Mouse (Mus musculus): ENCODE data around the gene Ppil4. TPM values are rescaled to one million over a fixed set of nuclear protein-coding genes. Genes with fewer than 3 reads are reported as not detected.

Gene Ppil4
- polyA plus RNA-seq, 2 experiments, result 9.4 to 20.7 TPM

- no peak overlapping the region for H3K27ac ChIP-seq
- H3K9ac ChIP-seq (replicated peaks), result no peak overlapping the region
- WGBS (ENCODE audit: insufficient replicate concordance), result 81% methylated on average over 8 of the region's 8 CpGs
- no peaks in the 10 kb centered on the region for H3K36me3 ChIP-seq (replicated peaks; ENCODE audit: control insufficient read depth, insufficient read depth, low read depth)
- ATAC-seq (ENCODE audit: insufficient read depth) (no peak), DNase-seq (ENCODE audit: low read depth in 3 of 3, low spot score in 3 of 3) (no peak)
- no peak overlapping the region for H3K4me3 ChIP-seq (ENCODE audit: insufficient read depth in 1 of 2, low read depth in 2 of 2, low read length in 2 of 2)
- peaks cover 0 to 2% of the 10 kb centered on the region in 2 experiments; a peak in 1 of 4 replicates for H3K4me1 ChIP-seq (replicated peaks; ENCODE audit: control insufficient read depth in 2 of 2, insufficient read depth in 2 of 2, low read length in 1 of 2)
- H3K4me2 ChIP-seq (ENCODE audit: low read depth), result no peak overlapping the region
- no peaks in the 10 kb centered on the region for H3K27me3 ChIP-seq (ENCODE audit: control insufficient read depth, insufficient read depth, low read length)
- H3K9me3 ChIP-seq (ENCODE audit: control insufficient read depth, low read length), result no peaks in the 10 kb centered on the region
- TF ChIP-seq EP300 (IDR thresholded peaks at IDR 0.05; ENCODE audit: low read depth), result no peak
- TF ChIP-seq CTCF (IDR thresholded peaks at IDR 0.05; ENCODE audit: low read depth), result no peak
Measured at GRCm38 (mm10) chr10:7838036-7838435, 45.3 kb downstream of the Ppil4 start.

GRCm38 (mm10) chr10:7838874-7839421, 46.3 kb downstream of the Ppil4 start:
- H3K27me3 ChIP-seq (ENCODE audit: control insufficient read depth, insufficient read depth, low read length), result no peaks in the 10 kb centered on the region
- H3K4me1 ChIP-seq (replicated peaks; ENCODE audit: control insufficient read depth in 2 of 2, insufficient read depth in 2 of 2, low read length in 1 of 2), result peaks cover 0 to 2% of the 10 kb centered on the region in 2 experiments; a peak in 1 of 4 replicates
- TF ChIP-seq EP300 (IDR thresholded peaks at IDR 0.05; ENCODE audit: low read depth), result no peak
- no peak for TF ChIP-seq CTCF (IDR thresholded peaks at IDR 0.05; ENCODE audit: low read depth)
- H3K36me3 ChIP-seq (replicated peaks; ENCODE audit: control insufficient read depth, insufficient read depth, low read depth), result no peaks in the 10 kb centered on the region
- H3K27ac ChIP-seq, result no peak overlapping the region
- no peak for ATAC-seq (ENCODE audit: insufficient read depth)
- no peak overlapping the region for H3K4me2 ChIP-seq (ENCODE audit: low read depth)
- 64% methylated on average over 5 of the region's 5 CpGs for WGBS (ENCODE audit: insufficient replicate concordance)
- H3K9ac ChIP-seq (replicated peaks), result no peak overlapping the region
- no peaks in the 10 kb centered on the region for H3K9me3 ChIP-seq (ENCODE audit: control insufficient read depth, low read length)
- H3K4me3 ChIP-seq (ENCODE audit: insufficient read depth in 1 of 2, low read depth in 2 of 2, low read length in 2 of 2), result no peak overlapping the region
- no peak for DNase-seq (ENCODE audit: low read depth in 3 of 3, low spot score in 3 of 3)

- Histone ChIP-seq H3K27me3 (ENCODE audit: control insufficient read depth, insufficient read depth, low read length) (no peaks in the 10 kb centered on the region), H3K4me1 (replicated peaks; ENCODE audit: control insufficient read depth in 2 of 2, insufficient read depth in 2 of 2, low read length in 1 of 2) (peaks cover 0 to 2% of the 10 kb centered on the region in 2 experiments; a peak in 1 of 4 replicates), H3K4me3 (ENCODE audit: insufficient read depth in 1 of 2, low read depth in 2 of 2, low read length in 2 of 2) (no peak overlapping the region), H3K27ac (no peak overlapping the region), H3K36me3 (replicated peaks; ENCODE audit: control insufficient read depth, insufficient read depth, low read depth) (no peaks in the 10 kb centered on the region), H3K4me2 (ENCODE audit: low read depth) (no peak overlapping the region), H3K9me3 (ENCODE audit: control insufficient read depth, low read length) (no peaks in the 10 kb centered on the region), H3K9ac (replicated peaks) (no peak overlapping the region)
- ATAC-seq (ENCODE audit: insufficient read depth) (no peak), DNase-seq (ENCODE audit: low read depth in 3 of 3, low spot score in 3 of 3) (no peak)
- WGBS (ENCODE audit: insufficient replicate concordance), result 51% methylated on average over 22 of the region's 22 CpGs
- TF ChIP-seq EP300 (IDR thresholded peaks at IDR 0.05; ENCODE audit: low read depth) (no peak), CTCF (IDR thresholded peaks at IDR 0.05; ENCODE audit: low read depth) (no peak)
Measured at GRCm38 (mm10) chr10:7839551-7840352, 47.1 kb downstream of the Ppil4 start.

- WGBS (ENCODE audit: insufficient replicate concordance), result 53% methylated on average over 2 of the region's 2 CpGs
- no peak for TF ChIP-seq EP300 (IDR thresholded peaks at IDR 0.05; ENCODE audit: low read depth)
- TF ChIP-seq CTCF (IDR thresholded peaks at IDR 0.05; ENCODE audit: low read depth), result no peak
Measured at GRCm38 (mm10) chr10:7840353-7840733, 47.7 kb downstream of the Ppil4 start.

GRCm38 (mm10) chr10:7840785-7841184, 48.1 kb downstream of the Ppil4 start:
- TF ChIP-seq EP300 (IDR thresholded peaks at IDR 0.05; ENCODE audit: low read depth) (no peak), CTCF (IDR thresholded peaks at IDR 0.05; ENCODE audit: low read depth) (no peak)
- Histone ChIP-seq H3K9ac (replicated peaks) (no peak overlapping the region), H3K4me1 (replicated peaks; ENCODE audit: control insufficient read depth in 2 of 2, insufficient read depth in 2 of 2, low read length in 1 of 2) (peaks cover 0 to 2% of the 10 kb centered on the region in 2 experiments; a peak in 1 of 4 replicates), H3K27ac (no peak overlapping the region), H3K9me3 (ENCODE audit: control insufficient read depth, low read length) (no peaks in the 10 kb centered on the region), H3K27me3 (ENCODE audit: control insufficient read depth, insufficient read depth, low read length) (no peaks in the 10 kb centered on the region), H3K36me3 (replicated peaks; ENCODE audit: control insufficient read depth, insufficient read depth, low read depth) (no peaks in the 10 kb centered on the region), H3K4me2 (ENCODE audit: low read depth) (no peak overlapping the region), H3K4me3 (ENCODE audit: insufficient read depth in 1 of 2, low read depth in 2 of 2, low read length in 2 of 2) (no peak overlapping the region)
- no peak for DNase-seq (ENCODE audit: low read depth in 3 of 3, low spot score in 3 of 3)
- WGBS (ENCODE audit: insufficient replicate concordance), result 48% methylated on average over 3 of the region's 3 CpGs
- ATAC-seq (ENCODE audit: insufficient read depth), result no peak

More at GRCm38 (mm10) chr10:7840353-7840733, 47.7 kb downstream of the Ppil4 start:
- DNase-seq (ENCODE audit: low read depth in 3 of 3, low spot score in 3 of 3), result no peak
- Histone ChIP-seq H3K4me3 (ENCODE audit: insufficient read depth in 1 of 2, low read depth in 2 of 2, low read length in 2 of 2) (no peak overlapping the region), H3K36me3 (replicated peaks; ENCODE audit: control insufficient read depth, insufficient read depth, low read depth) (no peaks in the 10 kb centered on the region), H3K27ac (no peak overlapping the region), H3K27me3 (ENCODE audit: control insufficient read depth, insufficient read depth, low read length) (no peaks in the 10 kb centered on the region), H3K9ac (replicated peaks) (no peak overlapping the region), H3K4me2 (ENCODE audit: low read depth) (no peak overlapping the region), H3K9me3 (ENCODE audit: control insufficient read depth, low read length) (no peaks in the 10 kb centered on the region), H3K4me1 (replicated peaks; ENCODE audit: control insufficient read depth in 2 of 2, insufficient read depth in 2 of 2, low read length in 1 of 2) (peaks cover 0 to 2% of the 10 kb centered on the region in 2 experiments; a peak in 1 of 4 replicates)
- ATAC-seq (ENCODE audit: insufficient read depth), result no peak
